In genomic region chr5:150079866-150080797, GRCm38 (mm10) we compare ENCODE assay signal across 9 mouse cellular contexts. TPM values are rescaled to one million over a fixed set of nuclear protein-coding genes. Genes with fewer than 3 reads are reported as not detected.
DNase-seq lines count a peak whose midpoint lies in the region; ATAC-seq lines count a peak whose summit lies in the region.
"Had no signal": no experiment of that assay in that cellular context is flagged by ENCODE, and none has a peak within 500 bp of the region (broad histone marks: within the 10 kb centered on the region; RNA-seq: fewer than 3 reads in every experiment).

No protein-coding gene starts in this region.

- H3K4me3 ChIP-seq in heart, embryonic 10.5 days: peak overlapping the region; percentile 42
- H3K4me3 ChIP-seq in hindbrain, embryonic 13.5 days: no peak overlapping the region
- H3K4me3 ChIP-seq in midbrain, embryonic 12.5 days: peak overlapping the region; percentile 10; the same call in 1 of the 2 replicates

- H3K4me1 ChIP-seq in heart, embryonic 10.5 days: peaks cover 13% of the 10 kb centered on the region
- peaks cover 11% of the 10 kb centered on the region for H3K4me1 ChIP-seq in hindbrain, embryonic 13.5 days (replicated peaks)
- H3K4me1 ChIP-seq in midbrain, embryonic 12.5 days: peaks cover 15% of the 10 kb centered on the region

- intact Hi-C loops in heart, postnatal 14 days (cut with DNase I): no loop called here

- peak; percentile 78 for ATAC-seq in hindbrain, embryonic 13.5 days (ENCODE audit: low FRiP score)
- ATAC-seq in midbrain, embryonic 12.5 days (ENCODE audit: low FRiP score, low read depth): peak; percentile 95
- ATAC-seq in cerebellum, adult (ENCODE audit: insufficient number of reproducible peaks, low FRiP score, low TSS enrichment): no peak

- H3K4me2 ChIP-seq in hindbrain, embryonic 13.5 days: peak overlapping the region; percentile 27; the same call in 1 of the 2 replicates
- peak overlapping the region; percentile 43 for H3K4me2 ChIP-seq in midbrain, embryonic 12.5 days (replicated peaks)

- 22% methylated on average over 12 of the region's 12 CpGs for WGBS in heart, embryonic 10.5 days
- 15% methylated on average over 11 of the region's 12 CpGs for WGBS in hindbrain, embryonic 13.5 days
- WGBS in midbrain, embryonic 12.5 days: 13% methylated on average over 12 of the region's 12 CpGs

- DNase-seq in heart, embryonic 10.5 days (ENCODE audit: low spot score): no peak
- no peak for DNase-seq in heart, postnatal 14 days
- DNase-seq in ZHBTc4 (ENCODE audit: low read depth, low spot score): peak; percentile 90
- no peak for DNase-seq in cerebellum, adult 8-10 months
- DNase-seq in adrenal gland, postnatal 36 days: no peak
- DNase-seq: heart, postnatal 4 days had no signal

- no peaks in the 10 kb centered on the region for H3K36me3 ChIP-seq in heart, embryonic 10.5 days
- H3K36me3 ChIP-seq in hindbrain, embryonic 13.5 days: no peaks in the 10 kb centered on the region
- no peaks in the 10 kb centered on the region for H3K36me3 ChIP-seq in midbrain, embryonic 12.5 days

- no peaks in the 10 kb centered on the region for H3K9me3 ChIP-seq in heart, embryonic 10.5 days
- H3K9me3 ChIP-seq in hindbrain, embryonic 13.5 days: no peaks in the 10 kb centered on the region
- H3K9me3 ChIP-seq in midbrain, embryonic 12.5 days: no peaks in the 10 kb centered on the region

- H3K27me3 ChIP-seq in heart, embryonic 10.5 days (ENCODE audit: insufficient read depth, poor library complexity, severe bottlenecking): no peaks in the 10 kb centered on the region
- H3K27me3 ChIP-seq in hindbrain, embryonic 13.5 days: no peaks in the 10 kb centered on the region
- H3K27me3 ChIP-seq in midbrain, embryonic 12.5 days: no peaks in the 10 kb centered on the region

- H3K9ac ChIP-seq in hindbrain, embryonic 13.5 days: no peak overlapping the region
- H3K9ac ChIP-seq in midbrain, embryonic 12.5 days (replicated peaks): no peak overlapping the region

- peak overlapping the region; percentile 56 for H3K27ac ChIP-seq in heart, embryonic 10.5 days
- no peak overlapping the region for H3K27ac ChIP-seq in hindbrain, embryonic 13.5 days
- H3K27ac ChIP-seq in midbrain, embryonic 12.5 days (replicated peaks): peak overlapping the region; percentile 39; the same call in 1 of the 2 replicates

RNA-seq across cellular contexts. Expression of gene Fry, which starts 38.3 kb away (rescaled TPM):
- polyA plus RNA-seq in heart, embryonic 10.5 days (2016; fragmentation: Nextera tagmentation; extraction: Ambion mirVana): 14.7 and 20.3 TPM in 2 replicates
- total RNA-seq in heart, postnatal 14 days (2021): 100 to 1,000 TPM; 150 to 174 TPM
- 40.7 and 40.9 TPM in 2 replicates for polyA plus RNA-seq in hindbrain, embryonic 13.5 days (2015; fragmentation: Nextera tagmentation; extraction: Ambion mirVana)
- 18.2 and 19.3 TPM in 2 replicates for polyA plus RNA-seq in midbrain, embryonic 12.5 days (2016; fragmentation: Nextera tagmentation; extraction: Ambion mirVana)
- total RNA-seq in adrenal gland, postnatal 36 days (2021): 10 to 100 TPM; 29.9 to 40.9 TPM
